Mouse (Mus musculus): ENCODE results near the gene Fmo6. TPM values are rescaled to one million over a fixed set of nuclear protein-coding genes. Genes with fewer than 3 reads are reported as not detected.

The Fmo6 gene
- polyA plus RNA-seq, 1 experiment from 2014 or later = not detected

DNA sequence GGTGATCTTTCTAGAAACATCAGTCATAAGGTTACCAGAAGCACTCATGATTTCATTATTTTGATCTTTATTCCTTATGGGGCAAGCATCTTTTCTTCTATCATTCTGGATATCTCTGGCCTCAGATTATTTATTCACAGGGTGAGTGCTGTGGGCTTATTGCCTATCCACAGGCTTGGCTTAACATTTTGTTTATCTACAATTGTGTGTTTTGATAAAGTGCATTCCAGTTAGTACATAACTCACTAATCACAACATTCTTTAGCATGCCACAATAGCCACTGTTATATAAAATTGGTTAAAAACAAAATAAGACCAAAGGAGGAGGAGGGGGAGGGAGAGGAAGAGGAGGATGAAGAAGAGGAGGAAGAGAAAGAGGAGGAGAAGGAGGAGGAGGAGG lies 25.2 kb downstream of the Fmo6 start:
- Histone ChIP-seq H3K9ac (no peak overlapping the region), H3K4me3 (no peak overlapping the region)
- ATAC-seq (ENCODE audit: extremely low read depth, insufficient number of reproducible peaks, low FRiP score, low TSS enrichment) = no peak

DNA sequence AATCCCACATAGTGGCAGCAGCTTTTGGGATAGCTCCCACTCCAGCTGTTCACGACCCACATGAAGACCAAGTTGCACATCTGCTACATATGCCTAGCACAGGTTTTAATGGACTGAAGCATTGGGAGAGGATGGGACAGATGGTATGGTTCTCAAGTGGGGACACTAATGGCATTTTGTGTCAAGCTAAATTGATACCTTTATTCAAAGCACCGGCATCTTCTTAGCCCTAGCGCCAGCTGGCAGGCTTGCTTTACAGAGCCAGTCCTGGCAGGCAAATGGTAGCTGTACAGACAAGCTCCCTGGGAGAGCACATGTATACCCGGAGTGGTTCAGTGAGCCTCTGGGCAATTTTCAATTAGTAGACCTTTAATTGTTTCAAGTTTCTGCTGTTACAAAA lies 35.4 kb downstream of the Fmo6 start:
- no peak for ATAC-seq (ENCODE audit: extremely low read depth, insufficient number of reproducible peaks, low FRiP score, low TSS enrichment)

More for the DNA sequence above, 25.2 kb downstream of the Fmo6 start:
- Histone ChIP-seq H3K27ac (replicated peaks) (no peak overlapping the region), H3K4me2 (no peak overlapping the region), H3K27me3 (replicated peaks) (no peaks in the 10 kb centered on the region), H3K36me3 (no peaks in the 10 kb centered on the region), H3K9me3 (no peaks in the 10 kb centered on the region), H3K4me1 (no peaks in the 10 kb centered on the region)

DNA sequence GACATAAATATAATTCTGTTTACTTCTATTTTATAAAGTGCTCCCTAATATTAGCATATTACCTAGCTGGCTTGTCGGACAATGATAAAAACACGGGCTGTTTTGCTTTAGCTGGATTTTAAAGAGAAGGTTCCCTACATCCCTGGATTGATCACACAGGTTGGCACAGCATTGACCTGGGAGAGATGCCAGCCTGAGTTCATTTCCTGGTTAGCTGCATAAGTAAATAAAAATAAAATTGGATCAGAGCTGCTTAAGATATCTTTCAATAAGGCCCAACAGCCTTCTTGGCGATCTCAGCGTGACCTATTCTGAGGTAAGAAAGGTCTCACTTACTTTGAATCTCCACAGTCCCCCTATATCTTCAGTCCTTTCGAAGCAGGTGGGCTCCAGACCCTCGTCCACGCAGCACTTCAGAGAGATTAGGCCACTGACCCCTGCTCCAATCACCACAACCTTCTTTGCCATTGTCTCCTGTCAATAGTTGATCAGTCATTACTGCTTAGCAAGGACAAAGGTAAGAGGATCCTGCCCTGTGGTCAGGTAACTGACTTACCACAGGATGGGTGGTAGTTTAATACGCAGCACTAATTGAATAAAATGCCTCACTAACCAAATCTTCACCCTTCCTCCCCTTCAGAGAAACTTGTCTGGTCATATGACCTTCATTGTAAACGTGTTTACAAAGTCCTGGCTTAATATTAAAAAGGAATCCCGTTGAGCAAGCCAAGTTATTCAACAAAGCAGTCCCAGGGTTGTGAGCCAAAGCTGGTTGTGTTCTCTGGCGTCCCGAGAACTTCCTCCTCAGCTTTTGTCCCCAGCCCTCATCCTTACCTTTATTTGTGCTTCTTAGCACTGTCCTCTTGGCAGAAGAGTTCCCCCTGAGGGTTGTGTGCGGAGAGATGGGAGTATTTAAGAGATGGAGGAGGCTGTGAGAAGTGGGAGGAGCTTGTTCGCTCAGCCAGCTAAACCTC lies 39.2 kb downstream of the Fmo6 start, which contains the start of gene Fmo2:
Fmo2 (minus strand) TSS at position 889 of the 974 bp plus-strand sequence.
- Histone ChIP-seq H3K27me3 (replicated peaks) (no peaks in the 10 kb centered on the region), H3K27ac (replicated peaks) (no peak within 1 kb of the TSS), H3K9me3 (no peaks in the 10 kb centered on the region), H3K4me2 (no peak within 1 kb of the TSS), H3K4me3 (no peak within 1 kb of the TSS), H3K36me3 (no peaks in the 10 kb centered on the region), H3K4me1 (no peaks in the 10 kb centered on the region), H3K9ac (no peak within 1 kb of the TSS)
- no peak for ATAC-seq (ENCODE audit: extremely low read depth, insufficient number of reproducible peaks, low FRiP score, low TSS enrichment)
- WGBS = 64% methylated on average over 14 of the region's 14 CpGs

More for the DNA sequence above, 35.4 kb downstream of the Fmo6 start:
- WGBS = 67% methylated on average over 4 of the region's 4 CpGs
- Histone ChIP-seq H3K4me2 (no peak overlapping the region), H3K9ac (no peak overlapping the region), H3K27me3 (replicated peaks) (no peaks in the 10 kb centered on the region), H3K4me3 (no peak overlapping the region), H3K4me1 (no peaks in the 10 kb centered on the region), H3K36me3 (no peaks in the 10 kb centered on the region), H3K27ac (replicated peaks) (no peak overlapping the region), H3K9me3 (no peaks in the 10 kb centered on the region)

DNA sequence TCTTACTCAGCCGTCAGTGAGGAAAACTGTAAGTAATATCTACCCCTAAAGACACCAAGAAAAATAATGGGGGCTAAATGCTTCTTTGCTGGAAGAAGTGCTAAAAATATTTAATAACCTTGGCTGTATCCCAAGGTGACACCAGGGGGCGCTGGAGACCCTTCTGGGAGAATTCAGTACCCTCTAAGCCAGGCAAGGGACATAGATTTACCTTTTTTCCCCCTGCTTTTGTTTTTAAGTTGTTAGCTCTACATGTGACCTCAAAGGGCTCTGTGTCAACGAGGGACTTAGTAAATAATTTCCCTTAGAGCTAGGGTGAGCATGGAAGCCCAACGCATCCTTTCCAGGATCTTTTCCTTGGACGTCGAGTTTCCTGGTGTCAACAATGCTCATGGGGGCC lies 41.4 kb downstream of the Fmo6 start:
- Histone ChIP-seq H3K4me3 (no peak overlapping the region), H3K4me1 (no peaks in the 10 kb centered on the region), H3K36me3 (no peaks in the 10 kb centered on the region), H3K27me3 (replicated peaks) (no peaks in the 10 kb centered on the region), H3K27ac (replicated peaks) (no peak overlapping the region), H3K4me2 (no peak overlapping the region), H3K9me3 (no peaks in the 10 kb centered on the region), H3K9ac (no peak overlapping the region)
- ATAC-seq (ENCODE audit: extremely low read depth, insufficient number of reproducible peaks, low FRiP score, low TSS enrichment) = no peak
- 37% methylated on average over 6 of the region's 6 CpGs for WGBS

DNA sequence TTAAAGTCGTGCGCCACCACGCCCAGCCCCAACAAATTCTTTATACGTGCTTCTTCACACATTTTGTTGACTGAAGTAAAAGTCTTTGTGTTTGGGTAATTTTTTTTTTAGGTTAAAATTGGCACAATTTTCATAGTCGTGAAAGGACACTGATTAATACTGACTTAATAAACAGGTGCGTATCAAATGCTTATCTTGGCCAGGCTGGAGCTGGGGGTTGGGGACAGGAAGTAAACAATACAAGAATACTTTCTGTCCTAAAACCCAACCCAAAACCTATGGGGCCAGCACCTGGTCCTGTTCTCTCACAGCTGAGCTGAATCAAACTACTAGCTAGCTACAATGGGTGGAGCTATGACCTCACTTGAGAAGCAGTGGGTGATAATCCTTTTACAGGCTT lies 44.3 kb downstream of the Fmo6 start:
- H3K9me3 ChIP-seq = no peaks in the 10 kb centered on the region
- no peaks in the 10 kb centered on the region for H3K36me3 ChIP-seq
- H3K4me2 ChIP-seq = no peak overlapping the region
- no peak overlapping the region for H3K27ac ChIP-seq (replicated peaks)
- H3K4me3 ChIP-seq = no peak overlapping the region
- no peaks in the 10 kb centered on the region for H3K27me3 ChIP-seq (replicated peaks)
- 83% methylated on average over 6 of the region's 6 CpGs for WGBS
- no peaks in the 10 kb centered on the region for H3K4me1 ChIP-seq
- no peak for ATAC-seq (ENCODE audit: extremely low read depth, insufficient number of reproducible peaks, low FRiP score, low TSS enrichment)
- no peak overlapping the region for H3K9ac ChIP-seq

- Histone ChIP-seq H3K4me3 (no peak overlapping the region), H3K4me2 (no peak overlapping the region), H3K4me1 (no peaks in the 10 kb centered on the region), H3K27me3 (replicated peaks) (no peaks in the 10 kb centered on the region), H3K27ac (replicated peaks) (no peak overlapping the region), H3K9me3 (no peaks in the 10 kb centered on the region), H3K9ac (no peak overlapping the region), H3K36me3 (no peaks in the 10 kb centered on the region)
- no peak for ATAC-seq (ENCODE audit: extremely low read depth, insufficient number of reproducible peaks, low FRiP score, low TSS enrichment)
- whole genome bisulfite sequencing = 49% methylated on average over 6 of the region's 6 CpGs
Observed at GRCm38 (mm10) chr1:162891980-162892451, 45.3 kb downstream of the Fmo6 start.

GRCm38 (mm10) chr1:162888646-162889045 lies 48.7 kb downstream of the Fmo6 start:
- H3K4me1 ChIP-seq = no peaks in the 10 kb centered on the region
- H3K27me3 ChIP-seq (replicated peaks) = no peaks in the 10 kb centered on the region
- 80% methylated on average over 12 of the region's 12 CpGs for WGBS
- no peak overlapping the region for H3K4me3 ChIP-seq
- H3K9me3 ChIP-seq = no peaks in the 10 kb centered on the region
- no peak overlapping the region for H3K4me2 ChIP-seq
- H3K9ac ChIP-seq = no peak overlapping the region
- H3K27ac ChIP-seq (replicated peaks) = no peak overlapping the region
- no peaks in the 10 kb centered on the region for H3K36me3 ChIP-seq
- ATAC-seq (ENCODE audit: extremely low read depth, insufficient number of reproducible peaks, low FRiP score, low TSS enrichment) = no peak

DNA sequence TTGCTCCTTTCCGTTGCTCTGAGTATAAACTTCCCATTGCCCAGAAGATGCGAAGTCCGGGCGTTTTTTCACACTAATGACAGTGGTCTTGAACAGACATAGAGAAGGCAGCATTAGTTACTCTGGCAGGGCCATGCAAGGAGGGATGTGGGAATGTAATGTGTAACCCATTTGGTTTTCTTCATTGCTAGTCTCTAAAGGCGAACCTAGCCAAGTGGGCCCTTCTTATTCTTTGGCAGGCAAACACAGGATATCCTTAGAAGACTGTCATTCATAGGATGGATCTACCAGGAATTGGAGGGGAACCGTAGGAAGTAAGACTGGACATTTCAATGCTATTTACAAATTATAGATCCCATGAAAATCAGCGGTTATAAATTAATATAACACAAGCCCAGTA lies 49.7 kb downstream of the Fmo6 start:
- Histone ChIP-seq H3K27ac (replicated peaks) (no peak overlapping the region), H3K4me1 (no peaks in the 10 kb centered on the region), H3K4me3 (no peak overlapping the region), H3K9ac (no peak overlapping the region), H3K27me3 (replicated peaks) (no peaks in the 10 kb centered on the region), H3K4me2 (no peak overlapping the region), H3K9me3 (no peaks in the 10 kb centered on the region), H3K36me3 (no peaks in the 10 kb centered on the region)
- 85% methylated on average over 7 of the region's 7 CpGs for WGBS
- ATAC-seq (ENCODE audit: extremely low read depth, insufficient number of reproducible peaks, low FRiP score, low TSS enrichment) = no peak

- no peak overlapping the region for H3K27ac ChIP-seq (replicated peaks)
- H3K4me1 ChIP-seq = no peaks in the 10 kb centered on the region
- no peak overlapping the region for H3K4me3 ChIP-seq
- no peaks in the 10 kb centered on the region for H3K9me3 ChIP-seq
- ATAC-seq (ENCODE audit: extremely low read depth, insufficient number of reproducible peaks, low FRiP score, low TSS enrichment) = no peak
- H3K36me3 ChIP-seq = no peaks in the 10 kb centered on the region
- H3K27me3 ChIP-seq (replicated peaks) = no peaks in the 10 kb centered on the region
- no peak overlapping the region for H3K4me2 ChIP-seq
- WGBS = 73% methylated on average over 11 of the region's 11 CpGs
- no peak overlapping the region for H3K9ac ChIP-seq
Observed at GRCm38 (mm10) chr1:162886138-162886816, 51.0 kb downstream of the Fmo6 start.

DNA sequence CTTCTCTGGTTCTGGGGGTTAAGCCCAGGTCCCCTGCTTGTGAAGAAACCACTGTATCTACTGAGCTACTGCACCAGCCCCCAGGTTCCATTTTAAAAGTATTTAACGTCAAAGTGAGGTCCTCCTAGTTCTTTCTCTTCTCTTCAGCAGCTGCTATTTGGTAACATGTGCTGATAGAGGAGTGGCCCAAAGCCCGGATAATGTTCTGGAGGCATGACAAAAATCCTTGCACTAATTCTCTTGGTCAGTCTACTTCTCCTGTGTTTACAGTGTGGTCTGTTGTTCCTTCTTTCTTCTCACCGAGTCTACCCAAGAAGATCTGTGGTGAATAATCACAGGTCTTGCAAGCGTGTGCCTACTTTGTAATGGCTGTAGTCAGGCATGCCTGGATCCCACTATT lies 54.6 kb downstream of the Fmo6 start:
- 61% methylated on average over 4 of the region's 4 CpGs for WGBS
- Histone ChIP-seq H3K4me2 (no peak overlapping the region), H3K27me3 (replicated peaks) (no peaks in the 10 kb centered on the region), H3K9me3 (no peaks in the 10 kb centered on the region), H3K9ac (no peak overlapping the region), H3K4me1 (no peaks in the 10 kb centered on the region), H3K4me3 (no peak overlapping the region), H3K27ac (replicated peaks) (no peak overlapping the region), H3K36me3 (no peaks in the 10 kb centered on the region)
- ATAC-seq (ENCODE audit: extremely low read depth, insufficient number of reproducible peaks, low FRiP score, low TSS enrichment) = no peak

DNA sequence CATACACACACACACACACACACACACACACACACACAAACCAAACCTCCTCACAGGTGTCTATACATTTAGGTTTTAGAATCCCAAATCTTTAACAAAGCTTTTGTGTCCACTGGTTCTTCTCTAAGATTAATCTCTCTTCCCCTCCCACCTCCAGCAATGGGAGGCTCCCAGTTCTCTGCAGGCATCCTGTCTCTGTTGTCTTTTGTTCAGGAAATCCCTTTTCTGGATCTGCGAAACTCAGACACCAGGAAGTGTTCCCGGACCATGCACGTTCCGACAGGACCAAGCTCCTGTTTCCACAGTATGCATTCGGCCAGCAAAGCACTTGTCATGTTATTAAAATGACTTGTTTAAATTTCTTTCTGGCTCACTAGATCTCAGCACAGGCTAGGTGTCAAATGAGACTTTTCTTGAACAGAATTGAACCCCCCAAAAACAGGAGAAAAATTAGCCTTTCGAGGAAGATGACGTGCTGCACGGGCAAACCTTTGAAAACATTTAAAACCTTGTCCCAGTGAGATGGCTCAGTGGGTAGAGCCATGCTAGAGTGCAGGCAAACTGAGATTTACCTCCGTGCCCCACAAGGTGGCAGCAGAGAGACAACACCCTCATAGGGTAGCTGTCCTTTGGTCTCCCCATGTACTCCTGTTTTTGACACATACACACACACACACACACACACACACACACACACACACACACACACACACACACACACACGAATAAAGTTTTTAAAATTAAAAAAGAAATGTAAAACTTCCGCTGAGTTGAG lies 57.5 kb downstream of the Fmo6 start:
- Histone ChIP-seq H3K27me3 (replicated peaks) (no peaks in the 10 kb centered on the region), H3K4me2 (no peak overlapping the region), H3K9me3 (no peaks in the 10 kb centered on the region), H3K4me1 (no peaks in the 10 kb centered on the region), H3K4me3 (no peak overlapping the region), H3K9ac (no peak overlapping the region), H3K27ac (replicated peaks) (no peak overlapping the region), H3K36me3 (no peaks in the 10 kb centered on the region)
- WGBS = 46% methylated on average over 11 of the region's 11 CpGs
- no peak for ATAC-seq (ENCODE audit: extremely low read depth, insufficient number of reproducible peaks, low FRiP score, low TSS enrichment)

Data from heart, embryonic 13.5 days (tissue).